Mouse (Mus musculus) adrenal gland (tissue): ENCODE data around the gene Stil.

Experiments used
- intact Hi-C: fragments of 180-260 bp; cut with DNase I; formaldehyde crosslinking; loops from one replicate; pipeline ENCODE4 v1.15.1; 2025

Gene Stil

DNA sequence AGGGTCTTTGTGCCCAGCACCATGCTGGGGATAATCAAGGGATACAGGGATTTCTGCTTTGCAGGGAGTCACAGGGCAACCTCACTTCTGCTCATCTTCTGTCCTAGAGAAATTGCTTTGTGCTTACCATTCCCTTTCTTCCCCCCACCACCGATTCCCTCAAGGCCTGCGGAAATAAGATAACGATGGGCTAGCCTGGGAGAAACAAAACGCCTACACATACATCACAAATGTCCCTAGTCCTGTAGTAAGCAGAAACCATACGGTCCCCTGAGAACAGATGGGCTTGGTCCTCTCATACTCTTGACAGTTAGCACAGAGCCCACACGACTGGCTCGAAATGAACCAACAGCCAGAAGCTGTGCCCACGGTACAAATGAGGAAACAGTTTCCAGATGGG, 48.2 kb downstream of the Stil start:
- intact Hi-C loops, result no loop called here

DNA sequence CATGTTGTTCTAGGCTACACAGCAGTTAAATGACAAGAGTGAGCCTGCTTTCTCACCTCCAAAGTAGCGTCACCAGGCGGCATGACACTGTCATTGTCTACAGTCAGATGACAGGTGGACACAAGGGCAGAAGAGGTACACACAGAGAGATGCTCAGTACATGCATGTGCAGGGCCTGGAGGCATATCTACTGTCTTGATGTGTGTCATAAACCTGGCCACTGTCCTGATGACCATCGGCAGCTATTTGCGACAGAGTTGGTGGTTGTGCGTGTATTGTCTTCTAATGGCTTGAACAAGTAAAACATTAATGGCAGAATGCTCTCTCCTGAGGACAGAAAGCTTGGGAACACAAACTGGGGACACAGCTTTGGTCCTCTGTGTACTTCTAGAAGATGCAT, 51.3 kb downstream of the Stil start:
- intact Hi-C loops, result no loop called here

DNA sequence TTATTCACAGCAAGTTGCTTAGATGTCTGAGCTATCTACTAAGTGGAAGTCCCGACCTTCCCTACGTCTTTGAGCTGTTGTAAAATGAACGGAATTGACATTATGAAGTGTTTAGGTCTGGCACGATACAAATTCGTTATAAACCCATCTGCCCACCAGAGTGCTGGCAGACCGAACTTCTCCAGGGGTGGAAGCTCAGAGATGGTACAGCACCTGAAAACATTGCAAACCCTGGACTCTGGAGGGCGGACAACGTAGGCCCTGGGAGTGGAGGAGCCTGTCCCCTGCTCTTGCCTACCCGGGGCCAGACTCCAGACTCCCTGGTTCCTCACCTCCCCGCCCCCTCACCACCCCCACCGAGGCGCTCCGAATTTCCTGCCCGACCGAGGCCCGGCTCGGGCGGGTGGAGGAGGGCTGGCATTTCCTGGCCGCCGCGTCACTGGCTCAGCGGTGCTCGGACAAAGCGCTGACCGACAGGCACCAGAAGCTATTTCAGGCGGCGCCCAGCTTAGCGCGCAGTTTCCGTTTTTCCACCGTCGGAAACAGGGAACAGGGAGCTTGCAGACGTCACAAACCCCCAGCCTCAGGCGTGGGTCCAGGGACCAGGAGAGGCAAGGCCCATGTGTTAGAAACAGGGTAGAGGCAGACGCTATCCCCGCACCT, 52.5 kb downstream of the Stil start:
- intact Hi-C loops, result no loop called here

DNA sequence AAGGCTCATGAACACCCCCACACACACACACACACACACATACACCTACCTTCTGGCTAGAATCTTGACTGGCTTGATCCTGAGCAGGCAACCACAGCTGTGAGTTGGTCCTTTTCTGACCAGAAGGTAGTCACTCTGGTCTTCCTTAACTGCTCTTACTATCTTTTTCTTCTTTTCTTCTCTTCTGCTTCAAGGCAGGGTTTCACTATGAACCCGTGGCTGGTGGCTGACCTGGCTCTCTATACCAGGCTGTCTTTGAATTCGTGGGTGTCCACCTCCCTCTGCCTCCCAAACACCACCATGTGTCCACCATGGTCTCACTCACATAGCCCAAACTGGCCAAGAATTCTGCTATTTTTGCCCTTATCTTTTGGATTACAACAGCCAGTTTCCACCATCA, 55.1 kb downstream of the Stil start:
- intact Hi-C loops, result no loop called here

DNA sequence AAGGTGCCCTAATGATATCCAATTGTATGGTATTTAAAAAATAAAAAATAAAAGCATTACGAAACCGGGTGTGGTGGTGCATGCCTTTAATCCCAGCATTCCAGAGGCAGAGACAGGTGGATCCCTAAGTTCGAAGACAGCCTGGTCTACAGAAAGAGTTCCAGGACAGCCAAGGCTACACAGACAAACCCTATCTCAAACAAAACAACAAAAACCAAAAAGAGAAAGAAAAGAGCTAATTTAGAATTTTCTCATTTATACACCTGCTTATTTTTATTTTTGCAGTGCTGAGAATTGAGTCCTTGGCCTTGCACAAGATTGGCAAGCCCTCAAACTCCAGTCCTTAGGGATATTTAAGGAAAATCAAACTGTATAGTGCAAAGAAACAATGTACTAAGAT, 55.7 kb downstream of the Stil start:
- intact Hi-C loops, result no loop called here

DNA sequence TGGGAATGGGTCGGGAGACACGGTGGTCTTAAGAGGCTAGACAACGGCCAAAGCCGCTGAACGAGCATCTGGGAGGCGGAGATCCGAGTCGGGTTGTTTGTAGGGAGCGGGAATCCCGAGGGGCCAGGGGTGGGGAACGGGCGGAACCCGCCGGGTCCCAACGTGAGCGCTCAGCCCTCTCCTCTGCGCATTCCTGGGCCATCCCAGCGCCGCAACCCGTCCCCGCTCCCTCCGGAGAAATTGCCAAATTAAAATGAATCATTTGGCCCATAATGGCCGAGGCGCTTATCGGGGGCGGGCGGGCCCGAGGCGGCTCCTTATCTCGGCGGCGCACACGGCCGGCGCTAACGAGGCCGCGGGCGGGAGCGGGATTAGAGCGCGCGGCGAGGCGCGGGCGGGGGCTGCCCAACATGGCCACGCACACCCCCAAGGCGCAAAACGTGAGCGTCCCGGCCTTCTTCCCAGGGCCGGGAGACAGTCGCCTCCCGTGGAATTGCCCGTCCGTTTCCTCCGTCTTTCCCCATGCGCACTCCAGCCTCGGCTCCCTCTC, 56.5 kb downstream of the Stil start, which contains the start of gene Tal1:
Gene Tal1, plus strand, starts transcription at position 56 of the 550 bp plus-strand sequence.
- intact Hi-C loops, result no loop called here

DNA sequence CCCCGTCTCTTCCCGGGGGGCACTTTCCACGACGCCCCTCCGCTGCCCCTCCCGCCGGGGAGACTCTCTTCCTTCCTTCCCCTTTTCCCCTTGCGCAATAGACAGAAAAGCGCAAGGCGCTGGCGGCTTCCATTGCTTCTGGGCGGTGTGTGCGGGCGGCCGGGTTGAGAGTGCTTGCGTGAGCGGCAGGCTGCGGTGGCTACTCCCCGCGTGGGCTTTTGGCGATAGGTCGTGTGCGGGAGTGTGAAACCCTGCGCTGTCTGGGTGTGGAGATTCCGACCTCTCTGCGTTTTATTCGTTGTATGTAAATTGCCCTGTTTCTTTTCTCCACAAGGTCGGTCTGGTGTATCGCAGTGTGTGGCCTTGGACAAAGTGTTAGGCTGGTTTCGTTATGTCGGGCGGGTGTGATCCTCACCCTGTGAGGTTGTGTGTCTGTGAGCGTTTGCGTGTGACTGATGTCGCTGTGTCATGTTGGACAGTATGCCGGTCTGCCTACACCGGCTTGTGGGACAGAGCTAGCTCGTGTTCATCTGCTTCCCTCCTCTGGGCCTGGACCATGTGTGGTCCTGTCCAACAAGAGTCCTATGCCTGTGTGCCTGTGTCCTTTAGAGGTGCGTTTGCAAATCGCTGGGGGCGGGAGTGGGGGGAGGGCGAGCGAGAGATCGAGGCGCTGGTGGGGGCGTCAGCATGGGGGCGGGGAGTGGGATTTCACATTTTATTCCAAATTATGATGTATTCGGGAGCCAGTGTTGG, 57.1 kb downstream of the Stil start:
- intact Hi-C loops, result no loop called here

DNA sequence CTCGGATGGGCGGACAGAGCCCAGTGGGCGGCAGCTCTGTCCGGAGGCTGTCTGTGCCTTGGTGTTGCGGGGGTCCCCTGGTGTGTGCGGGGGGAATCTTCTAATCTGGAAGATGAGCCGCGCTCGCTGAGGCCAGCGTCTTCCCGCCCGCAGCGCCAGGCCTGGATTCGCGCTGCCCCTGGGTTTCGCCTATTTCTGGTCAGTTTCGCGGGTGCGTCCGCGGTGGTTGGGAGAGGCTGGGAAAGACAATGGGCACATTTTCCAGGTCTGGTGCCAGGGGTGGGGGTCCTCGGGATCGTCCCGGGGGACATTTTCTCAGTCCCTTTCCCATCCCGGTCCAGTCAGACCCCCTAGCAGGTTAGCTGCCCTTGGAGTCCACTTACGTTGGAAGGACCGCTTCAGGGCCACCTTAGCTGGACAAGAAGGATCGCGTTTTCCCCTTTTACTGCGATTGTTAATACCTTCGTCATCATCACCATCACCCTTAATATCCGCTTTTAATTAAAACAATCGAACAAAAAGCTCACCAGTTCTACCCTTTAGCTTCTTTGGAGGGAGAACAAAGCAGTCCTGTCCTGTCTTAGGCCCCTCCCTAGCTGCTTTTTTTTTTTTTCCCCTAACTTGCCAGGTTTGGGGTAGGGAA, 57.8 kb downstream of the Stil start:
- intact Hi-C loops, result no loop called here

DNA sequence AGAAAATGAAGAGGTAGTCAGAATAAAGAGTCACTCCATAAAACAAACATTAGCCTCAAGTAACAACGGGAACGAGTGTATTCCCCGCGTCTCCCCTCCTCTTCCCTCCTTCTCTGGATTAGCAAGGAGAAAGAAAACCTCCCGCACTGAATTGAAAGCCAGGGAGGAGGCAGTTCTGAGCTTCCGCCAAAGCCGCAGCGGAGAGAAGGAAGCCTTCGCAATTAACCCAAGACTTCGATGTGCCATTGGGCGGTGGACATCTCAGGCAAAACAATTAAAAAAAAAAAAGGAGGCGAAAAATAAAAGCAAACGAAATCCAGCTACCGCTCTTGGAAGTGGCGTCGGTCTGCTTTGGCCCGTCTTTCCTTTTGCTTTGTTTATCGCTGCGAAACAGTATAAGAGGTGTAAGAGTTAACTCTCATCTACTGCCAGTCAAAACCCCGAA, 58.4 kb downstream of the Stil start:
- intact Hi-C loops, result no loop called here

DNA sequence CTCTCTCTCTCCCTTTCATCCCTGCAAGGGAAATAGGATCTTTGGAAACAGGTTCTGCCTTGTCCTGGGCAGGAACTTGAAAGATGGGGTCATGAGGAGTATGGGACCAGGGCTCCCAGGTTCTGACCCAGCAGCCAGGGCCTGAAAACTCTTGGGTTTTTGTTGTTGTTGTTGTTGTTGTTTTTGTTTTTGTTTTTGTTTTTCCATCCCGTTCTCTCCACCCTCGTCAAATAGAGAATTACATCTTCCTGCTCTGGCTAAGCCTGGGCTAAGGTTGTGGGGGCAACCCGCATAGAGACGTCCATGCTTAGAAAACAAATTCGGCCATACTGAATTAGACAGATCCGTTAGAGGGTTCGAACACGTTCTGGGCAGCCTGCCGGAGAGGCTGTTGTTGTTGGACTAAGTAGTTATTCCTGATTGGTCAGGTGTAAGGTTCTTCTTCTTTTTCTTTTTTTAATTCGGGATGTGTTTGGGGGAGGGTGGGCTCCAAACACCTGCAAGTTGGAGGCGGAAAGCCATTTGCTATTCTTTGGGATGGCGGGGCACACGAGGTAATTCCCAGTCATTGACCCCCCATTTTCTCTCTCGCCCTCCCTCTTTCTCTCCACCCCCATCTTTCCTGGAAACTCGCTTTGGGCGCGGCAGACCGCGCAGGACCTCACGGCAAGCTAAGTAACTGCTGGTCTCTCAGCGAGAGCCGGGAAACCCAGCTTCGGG, 59.1 kb downstream of the Stil start:
- intact Hi-C loops, result no loop called here

DNA sequence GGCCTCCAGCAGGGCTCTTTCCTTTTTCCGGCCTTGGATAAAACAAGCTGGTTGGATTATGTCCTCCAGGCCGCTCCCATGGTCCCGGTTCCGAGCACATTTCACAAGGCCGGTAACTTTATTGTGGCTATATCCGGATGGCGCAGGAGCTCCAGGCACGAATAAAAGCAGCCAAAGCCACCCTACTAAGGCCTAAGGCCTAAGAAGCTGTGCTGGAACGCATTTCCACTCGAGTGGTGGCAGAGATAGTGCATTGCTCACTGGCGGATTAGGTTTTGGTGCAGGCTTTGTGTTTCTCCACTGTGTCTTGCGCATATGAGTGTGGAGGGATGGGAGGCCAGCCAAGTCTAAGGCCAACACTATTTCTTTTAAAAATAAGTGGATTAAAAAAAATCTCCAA, 59.9 kb downstream of the Stil start:
- intact Hi-C loops, result no loop called here

DNA sequence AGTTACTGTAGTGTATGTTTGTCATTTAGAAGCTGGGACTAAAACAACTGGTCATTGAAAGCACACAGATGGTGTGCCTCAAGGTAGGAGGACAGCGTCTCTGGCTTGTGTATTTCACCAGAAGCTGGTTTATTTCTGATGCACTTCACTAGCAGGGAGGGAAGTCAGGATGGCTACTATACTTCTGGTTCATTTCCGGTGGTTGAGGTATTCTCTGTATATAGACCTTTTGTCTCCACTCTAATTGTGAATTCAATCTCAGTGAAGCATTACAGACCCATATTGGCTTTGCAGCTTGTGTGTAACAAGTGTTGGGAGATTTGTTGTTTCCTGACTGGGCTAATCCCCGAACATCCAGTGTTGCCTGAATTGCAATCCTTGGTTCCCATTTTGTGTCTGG, 60.8 kb downstream of the Stil start:
- intact Hi-C loops, result no loop called here

DNA sequence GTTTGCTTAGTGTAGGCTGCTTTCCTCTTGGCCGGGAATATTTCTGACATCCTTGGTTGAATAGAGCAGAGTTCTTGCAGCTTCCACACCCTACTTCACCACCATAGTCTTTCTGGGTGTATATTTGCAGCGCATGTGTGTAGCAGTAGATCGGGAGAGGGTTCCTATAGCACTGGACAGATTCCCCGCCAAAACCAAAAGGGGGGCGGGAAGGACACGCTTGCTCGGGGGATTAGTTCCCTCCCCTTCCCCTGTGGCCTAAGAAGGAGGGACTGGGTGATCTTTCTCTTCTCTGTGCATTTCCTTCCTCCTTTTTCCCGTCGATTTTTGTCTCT, 62.5 kb downstream of the Stil start:
- intact Hi-C loops, result no loop called here

DNA sequence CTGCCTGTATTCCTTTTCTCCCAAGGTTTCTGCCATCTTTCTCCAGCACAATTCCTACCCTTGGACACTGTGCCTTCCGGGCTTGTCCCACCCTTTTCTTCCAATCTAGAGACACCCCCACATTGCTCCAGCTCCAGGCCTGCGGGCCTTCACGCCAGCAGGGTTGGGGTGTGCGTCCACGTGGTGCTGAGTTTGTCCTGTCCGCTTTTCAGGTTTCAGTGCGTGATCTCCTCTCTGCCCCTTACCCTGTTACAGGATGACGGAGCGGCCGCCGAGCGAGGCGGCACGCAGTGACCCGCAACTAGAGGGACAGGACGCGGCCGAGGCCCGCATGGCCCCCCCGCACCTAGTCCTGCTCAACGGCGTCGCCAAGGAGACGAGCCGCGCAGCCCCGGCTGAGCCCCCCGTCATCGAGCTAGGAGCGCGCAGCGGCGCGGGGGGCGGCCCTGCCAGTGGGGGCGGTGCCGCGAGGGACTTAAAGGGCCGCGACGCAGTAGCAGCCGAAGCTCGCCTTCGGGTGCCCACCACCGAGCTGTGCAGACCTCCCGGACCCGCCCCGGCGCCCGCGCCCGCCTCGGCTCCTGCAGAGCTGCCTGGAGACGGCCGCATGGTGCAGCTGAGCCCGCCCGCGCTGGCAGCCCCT, 63.0 kb downstream of the Stil start:
- intact Hi-C loops, result no loop called here

DNA sequence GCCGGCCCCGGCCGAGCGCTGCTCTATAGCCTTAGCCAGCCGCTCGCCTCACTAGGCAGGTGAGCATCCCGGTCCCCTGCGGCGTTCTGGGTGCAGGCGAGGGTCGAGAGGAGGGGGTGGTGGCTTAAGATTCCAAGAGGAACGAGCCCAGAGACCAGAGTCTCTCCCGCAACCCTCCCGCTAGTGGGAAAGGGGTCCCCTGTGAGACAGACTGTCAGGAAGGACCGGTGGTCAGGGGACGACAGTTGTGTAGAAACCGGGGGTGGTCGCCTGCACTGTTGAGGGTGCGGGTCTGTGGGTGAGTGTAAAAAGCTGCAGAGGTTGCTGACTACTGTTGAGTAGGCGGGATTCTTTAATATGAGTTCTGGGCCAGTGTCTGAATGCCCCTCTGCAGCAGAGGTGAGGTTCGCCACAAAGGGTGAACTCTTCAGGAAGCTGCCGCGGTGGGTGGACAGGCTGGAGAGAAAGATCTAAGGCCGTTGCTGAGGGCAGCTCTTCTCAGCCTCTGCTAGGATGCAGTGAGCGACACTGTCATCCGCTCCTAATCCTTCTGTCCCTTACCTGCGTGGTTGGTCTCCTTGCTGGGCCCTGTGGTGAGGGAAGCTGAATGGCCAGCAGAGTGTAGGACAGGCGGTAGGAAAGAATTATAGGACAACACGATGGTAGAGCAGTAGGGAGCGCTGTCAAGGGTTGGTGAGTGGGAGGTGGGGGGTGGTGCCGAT, 63.7 kb downstream of the Stil start:
- intact Hi-C loops, result no loop called here

DNA sequence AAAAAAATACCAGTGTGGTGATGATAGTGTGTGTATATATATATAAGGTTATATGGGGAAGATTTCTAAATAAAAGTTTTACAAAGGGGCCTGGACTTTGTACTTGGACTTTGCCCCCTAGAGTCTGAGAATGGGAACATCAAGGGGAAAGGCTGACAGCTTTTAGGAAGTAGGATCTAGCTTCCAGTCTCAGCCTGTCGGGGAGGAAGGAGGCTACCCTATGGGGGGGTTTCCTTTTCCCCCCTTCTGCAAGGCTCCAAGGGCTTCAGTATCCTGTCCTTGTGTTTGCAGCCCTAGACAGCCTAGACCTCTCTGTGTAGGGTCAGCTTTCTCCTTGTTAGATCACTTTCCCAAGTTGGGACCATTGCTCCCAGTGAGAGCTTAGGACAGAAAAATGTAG, 71.7 kb downstream of the Stil start:
- intact Hi-C loops, result no loop called here

DNA sequence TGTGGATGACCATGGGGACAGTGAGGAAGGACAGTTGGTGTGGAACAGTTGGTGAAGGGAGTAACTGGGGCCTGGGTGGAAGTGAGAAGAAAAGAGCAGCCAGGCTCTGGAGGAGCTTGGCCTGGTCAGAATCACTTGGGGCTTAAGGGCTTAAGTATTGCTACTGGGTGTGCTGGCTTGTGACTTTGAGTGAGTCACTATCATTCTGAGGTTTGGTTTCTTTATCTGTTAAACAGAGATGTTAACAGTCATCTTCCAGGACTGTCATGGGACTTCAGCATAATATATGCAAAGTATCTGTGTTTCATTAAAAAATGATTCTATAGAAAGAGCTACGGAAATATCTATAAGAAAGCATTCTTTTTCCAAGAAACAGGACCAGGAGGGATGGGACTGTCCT, 74.8 kb downstream of the Stil start:
- intact Hi-C loops, result no loop called here

DNA sequence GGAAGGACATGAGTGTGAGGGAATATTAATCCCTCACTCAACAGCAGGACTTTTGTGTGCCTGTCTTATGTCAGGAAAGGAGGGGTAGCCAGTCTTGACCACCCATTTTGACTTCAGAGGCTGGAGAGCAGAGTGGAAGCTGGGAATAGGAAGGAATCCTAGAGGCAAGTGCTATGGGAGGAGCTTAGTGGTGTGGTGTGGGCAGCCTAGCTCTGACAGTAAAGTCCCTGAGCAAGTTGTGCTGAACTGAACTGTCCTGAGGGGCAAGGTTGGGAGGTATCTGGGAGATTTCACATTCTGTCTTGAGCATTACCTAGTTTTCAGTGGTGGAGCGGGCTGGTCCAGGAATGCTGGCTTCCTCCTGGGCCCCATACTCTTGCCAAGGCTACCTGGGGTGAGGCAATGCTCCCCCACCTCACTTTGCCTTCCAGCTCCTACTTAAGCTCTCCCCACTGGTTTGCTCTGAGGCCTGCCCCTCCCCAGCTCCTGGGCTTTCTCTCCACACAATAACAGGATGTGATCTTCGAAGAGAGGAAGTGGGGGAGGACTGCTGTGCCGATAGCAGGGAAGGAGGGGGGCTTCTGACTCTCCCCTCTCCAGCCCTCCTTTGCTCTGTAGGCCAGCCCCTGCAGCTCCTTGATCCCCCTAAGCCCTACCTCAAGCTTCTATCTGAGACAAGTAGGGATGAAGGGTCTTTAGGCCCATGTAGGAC, 75.4 kb downstream of the Stil start:
- intact Hi-C loops, result no loop called here

DNA sequence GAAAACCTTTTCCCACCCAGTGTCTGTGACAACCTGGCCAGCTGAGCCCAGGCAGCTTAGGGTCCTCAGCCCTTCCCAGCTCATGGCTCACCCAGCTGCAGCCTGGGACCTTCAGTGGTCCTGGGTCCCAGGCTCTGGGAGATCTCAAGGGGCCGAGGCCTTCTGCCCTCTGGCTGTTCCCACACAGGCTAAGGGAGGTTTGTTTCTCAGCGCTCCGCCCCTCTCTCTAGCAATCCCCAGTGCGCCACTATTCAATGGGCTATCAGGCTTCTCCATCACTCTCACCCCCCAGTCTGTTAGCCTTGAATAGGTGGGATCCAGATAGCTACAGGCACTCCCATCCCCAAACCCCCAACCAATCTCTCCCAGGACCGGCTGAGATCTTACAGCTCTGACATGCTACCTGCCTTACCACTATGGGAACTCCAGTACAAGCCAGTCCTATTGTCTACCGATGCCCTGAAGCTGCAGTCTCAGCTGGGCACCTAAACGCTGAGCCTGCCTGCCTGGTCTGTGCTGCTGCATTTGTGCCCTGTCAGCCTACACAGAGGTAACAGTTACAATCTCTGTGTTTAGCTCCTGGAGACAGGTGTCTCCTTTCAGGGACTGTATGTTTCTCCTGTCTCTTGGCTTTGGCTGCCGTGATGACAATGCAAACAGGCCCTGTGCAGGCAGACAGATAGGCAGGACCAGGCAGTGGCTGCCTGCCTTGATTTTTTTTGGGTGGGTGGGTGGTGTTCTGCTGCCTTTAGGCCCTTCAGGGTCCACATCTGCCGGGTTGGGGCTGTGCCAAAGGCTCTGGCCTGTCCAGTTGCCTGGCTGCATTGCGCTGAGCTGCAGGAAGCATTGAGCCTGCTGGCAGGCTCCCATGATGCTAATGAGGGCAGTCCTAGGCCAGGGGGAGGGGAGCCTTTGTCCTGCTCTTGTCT, 79.2 kb downstream of the Stil start:
- intact Hi-C loops, result no loop called here
